Mouse (Mus musculus) adrenal gland, postnatal 4 days (tissue): Measurements from ENCODE around the gene Ak6. TPM values are rescaled to one million over a fixed set of nuclear protein-coding genes. Genes with fewer than 3 reads are reported as not detected.
A peak's percentile ranks its signal among the peaks of the same experiment; 100 is the strongest.

Source experiments
- DNase-seq, 2 experiments: peaks; one replicate each; pipeline ENCODE4 v3.0.0; 2021 to 2022; ENCODE audit warnings: low spot score in 2 of 2, mixed read lengths in 2 of 2
- long read RNA-seq, 2 experiments: library from polyadenylated mRNA; stranded (forward); transcript quantifications; one replicate each; pipeline ENCODE4 v2.0.0; 2021
- total RNA-seq, 2 experiments: library from RNA; stranded (reverse); gene quantifications; 2 replicates each; pipeline ENCODE4 v1.2.3; 2021

Ak6 gene
- total RNA-seq = 10 to 100 TPM; 90.4 to 92.4 TPM
- long read RNA-seq, experiment 1, transcript Ak6-202 (3 exons, 1,222 nt) = major isoform, 72 of 94 reads
- long read RNA-seq, experiment 1, transcript Ak6-201 (5 exons, 1,298 nt) = minor isoform, 17 of 94 reads
- long read RNA-seq, experiment 1, partial matches to known transcripts = 3 of 94 reads
- long read RNA-seq, experiment 1, other reads (novel, unspliced or antisense) = 2 of 94 reads
- long read RNA-seq, experiment 2, transcript Ak6-201 (5 exons, 1,298 nt) = minor isoform, 11 of 98 reads
- long read RNA-seq, experiment 2, transcript Ak6-202 (3 exons, 1,222 nt) = major isoform, 85 of 98 reads
- long read RNA-seq, experiment 2, partial matches to known transcripts = 2 of 98 reads
- long read RNA-seq, experiment 2, other reads (novel, unspliced or antisense) = 0 of 98 reads

- peak; percentile 83 to 87 for DNase-seq
Observed at GRCm38 (mm10) chr13:100650550-100651438, at the start of gene Ak6, which contains the start of gene Rad17. Gene Ak6 (plus strand): TSS chr13:100650979. Gene Rad17 (minus strand): TSS chr13:100651051.

DNA sequence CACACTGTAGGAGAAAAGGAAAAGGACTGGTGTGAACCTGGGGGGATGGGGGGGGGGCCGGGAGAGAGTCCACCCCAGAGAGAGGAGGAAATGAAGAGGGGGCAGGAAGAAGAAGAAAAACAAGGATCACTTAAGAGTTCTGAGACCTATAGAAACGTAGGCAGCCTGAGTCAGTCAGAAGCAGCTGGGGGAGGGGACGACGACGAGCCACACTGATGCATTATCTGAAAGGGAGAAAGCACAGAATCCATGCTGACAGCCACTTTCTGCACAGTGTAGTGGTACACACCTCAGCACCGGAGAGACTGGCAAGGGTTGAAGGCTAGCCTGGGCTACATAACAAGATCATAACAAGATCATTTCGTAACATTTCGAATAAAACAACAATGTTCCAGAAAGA is 49.7 kb upstream of the Ak6 start:
- DNase-seq = no peak

DNA sequence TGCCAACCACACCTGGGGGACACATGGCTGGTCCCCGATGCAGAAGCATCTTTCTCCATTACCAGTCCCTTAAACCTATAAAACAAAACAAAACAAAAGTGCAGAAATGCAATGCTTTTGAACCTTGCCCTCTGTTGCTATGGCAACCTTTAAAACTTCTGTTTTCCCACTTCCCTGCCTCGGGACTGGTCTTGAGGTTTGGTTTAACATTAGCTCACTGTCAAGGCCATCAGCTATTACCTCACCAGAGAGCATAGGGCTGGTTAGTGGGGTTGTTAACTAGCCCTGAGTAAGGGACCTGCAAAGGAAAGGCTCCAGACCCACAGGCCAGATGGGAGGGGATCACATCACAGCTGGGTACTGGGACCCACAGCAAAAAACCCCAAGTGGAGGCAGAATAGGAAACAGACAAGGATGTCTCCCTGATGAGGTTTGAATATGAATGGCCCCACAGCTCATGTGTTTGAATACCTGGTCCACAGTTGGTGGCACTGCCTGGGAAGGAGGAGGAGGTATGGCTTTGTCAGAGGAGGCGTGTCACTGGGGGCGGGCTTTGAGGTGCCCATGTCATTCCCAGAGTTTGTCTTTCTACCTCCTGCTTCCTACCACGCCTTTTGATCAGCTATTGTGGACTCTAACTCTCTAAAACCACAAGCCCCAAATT is 48.4 kb upstream of the Ak6 start:
- DNase-seq = no peak

- no peak for DNase-seq
Observed at GRCm38 (mm10) chr13:100603031-100603737, 47.6 kb upstream of the Ak6 start.

GRCm38 (mm10) chr13:100603738-100604095 is 47.1 kb upstream of the Ak6 start:
- no peak for DNase-seq

- no peak for DNase-seq
Observed at GRCm38 (mm10) chr13:100605845-100606244, 44.9 kb upstream of the Ak6 start.

- DNase-seq = no peak
Observed at GRCm38 (mm10) chr13:100607756-100608155, 43.0 kb upstream of the Ak6 start.

DNA sequence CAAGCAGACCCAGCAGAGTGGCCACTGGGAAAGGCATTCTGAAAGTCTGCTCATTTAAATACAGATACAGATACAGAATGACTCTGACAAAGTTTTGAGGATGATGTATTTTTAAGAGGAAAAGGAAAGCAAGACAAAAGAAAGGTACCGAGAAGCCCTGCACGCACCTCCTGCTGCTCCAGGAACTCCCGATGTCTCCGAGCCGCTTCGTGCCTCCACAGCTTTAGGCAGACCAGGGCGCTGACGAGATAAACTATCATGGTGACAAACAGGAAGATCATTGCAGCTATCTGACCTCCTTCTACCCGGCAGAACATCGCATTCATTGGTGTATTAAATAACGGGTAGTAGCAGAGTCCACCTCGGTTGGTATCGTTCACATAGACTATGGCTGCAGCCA is 39.5 kb upstream of the Ak6 start:
- DNase-seq = no peak

- DNase-seq = no peak
Observed at GRCm38 (mm10) chr13:100612251-100612650, 38.5 kb upstream of the Ak6 start.

DNA sequence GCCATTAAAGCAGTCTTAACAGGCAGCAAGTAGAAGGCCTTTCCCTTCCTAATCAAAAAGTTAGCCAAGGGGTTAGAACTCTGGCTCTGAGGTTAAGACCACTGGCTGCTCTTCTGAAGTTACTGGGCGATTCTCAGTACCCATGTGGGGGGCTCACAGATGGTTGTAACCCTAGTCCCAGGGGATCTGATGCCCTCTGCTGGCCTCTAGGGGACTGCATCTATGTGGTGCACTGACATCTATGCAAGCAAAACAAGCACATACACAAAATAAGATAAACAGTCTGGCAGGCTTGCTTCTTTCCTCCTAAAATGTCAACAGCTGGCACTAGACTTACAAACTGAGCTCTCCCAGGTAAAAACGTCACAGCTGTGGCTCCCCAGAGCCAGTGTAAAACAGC is 37.9 kb upstream of the Ak6 start:
- DNase-seq = no peak

GRCm38 (mm10) chr13:100616181-100617087 is 34.3 kb upstream of the Ak6 start, which contains the start of gene Marveld2:
Gene Marveld2 (minus strand): TSS chr13:100616971.
- no peak for DNase-seq

DNA sequence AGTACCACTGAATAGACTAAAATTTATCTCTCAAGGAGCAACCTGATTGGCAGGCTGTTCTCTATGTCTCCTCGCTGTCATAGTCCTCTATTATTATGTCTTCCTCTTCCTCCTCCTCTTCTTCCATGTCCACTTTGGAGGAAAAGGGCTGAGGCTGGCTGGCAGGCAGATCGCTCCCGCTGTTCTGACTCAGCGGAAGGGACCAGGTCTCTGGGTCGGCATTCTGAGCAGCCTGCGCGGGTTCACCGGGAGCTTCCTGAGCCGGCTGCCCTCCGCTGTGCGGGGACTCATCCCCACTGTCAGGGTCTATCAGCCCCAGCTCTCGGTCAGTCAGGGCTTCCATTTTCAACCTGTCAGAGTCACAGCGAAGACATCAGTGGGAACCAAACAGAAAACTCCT is 33.2 kb upstream of the Ak6 start:
- no peak for DNase-seq

GRCm38 (mm10) chr13:100622241-100622640 is 28.5 kb upstream of the Ak6 start:
- no peak for DNase-seq

DNA sequence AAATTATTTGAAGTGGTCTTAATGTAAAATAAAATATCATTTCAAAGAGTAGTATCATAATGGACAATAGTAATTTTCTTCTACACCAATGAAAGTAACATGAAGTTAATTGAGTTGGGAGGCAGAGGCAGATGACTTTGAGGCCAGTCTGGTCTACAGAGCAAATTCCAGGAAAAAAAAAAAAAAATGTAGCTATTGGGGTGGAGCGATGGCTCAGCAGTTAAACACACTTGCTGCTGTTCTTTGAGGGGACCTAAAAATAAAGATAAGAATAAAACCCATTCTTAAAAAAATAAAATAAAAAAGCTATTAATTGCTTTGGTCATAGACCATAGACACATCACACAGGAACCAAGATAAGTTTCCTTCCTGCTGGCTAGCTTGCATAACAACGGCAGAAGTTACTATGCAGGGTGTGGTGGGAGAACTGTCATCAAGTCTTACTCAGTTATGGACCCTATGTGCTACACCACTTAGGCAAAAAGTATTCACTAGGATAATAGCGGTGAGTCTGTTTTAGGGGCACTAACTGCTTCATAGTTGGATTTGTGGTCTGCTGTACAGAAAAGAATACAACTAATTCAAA is 16.6 kb upstream of the Ak6 start:
- no peak for DNase-seq

DNA sequence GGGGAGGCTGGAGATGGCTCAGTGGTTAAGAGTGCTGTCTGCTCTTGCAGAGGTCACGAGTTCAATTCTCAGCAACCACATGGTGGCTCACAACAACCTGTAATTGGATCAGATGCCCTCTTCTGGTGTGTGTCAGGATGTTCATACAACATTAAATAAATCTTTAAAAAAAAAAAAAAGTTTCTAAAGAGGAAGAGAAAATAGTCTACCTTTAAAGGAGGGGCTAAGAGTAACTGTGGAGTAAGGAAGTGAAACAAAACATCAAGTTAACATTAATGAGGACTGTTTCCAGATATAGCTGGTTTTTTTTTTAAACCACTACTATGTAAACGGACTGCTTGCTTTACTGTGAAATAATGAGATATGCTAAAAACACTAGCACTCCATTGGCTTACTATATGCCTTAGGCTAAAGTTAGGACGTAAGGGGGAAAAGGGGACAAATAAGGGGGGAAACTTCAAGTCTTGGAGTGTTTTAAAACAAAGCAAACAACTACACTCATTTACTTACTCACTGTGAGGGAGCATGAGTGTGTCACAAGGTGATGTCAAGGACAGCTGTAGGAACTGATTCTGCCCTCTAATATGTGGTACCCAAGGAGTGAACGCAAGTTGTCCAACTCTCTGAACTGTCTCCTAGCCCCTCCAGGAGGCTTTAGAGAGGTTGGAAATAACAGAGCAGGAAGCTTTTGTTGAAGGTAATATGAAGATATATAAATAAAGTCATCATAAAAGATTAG is 8.1 kb upstream of the Ak6 start:
- no peak for DNase-seq

GRCm38 (mm10) chr13:100648223-100648622 is 2.6 kb upstream of the Ak6 start:
- DNase-seq = no peak

DNA sequence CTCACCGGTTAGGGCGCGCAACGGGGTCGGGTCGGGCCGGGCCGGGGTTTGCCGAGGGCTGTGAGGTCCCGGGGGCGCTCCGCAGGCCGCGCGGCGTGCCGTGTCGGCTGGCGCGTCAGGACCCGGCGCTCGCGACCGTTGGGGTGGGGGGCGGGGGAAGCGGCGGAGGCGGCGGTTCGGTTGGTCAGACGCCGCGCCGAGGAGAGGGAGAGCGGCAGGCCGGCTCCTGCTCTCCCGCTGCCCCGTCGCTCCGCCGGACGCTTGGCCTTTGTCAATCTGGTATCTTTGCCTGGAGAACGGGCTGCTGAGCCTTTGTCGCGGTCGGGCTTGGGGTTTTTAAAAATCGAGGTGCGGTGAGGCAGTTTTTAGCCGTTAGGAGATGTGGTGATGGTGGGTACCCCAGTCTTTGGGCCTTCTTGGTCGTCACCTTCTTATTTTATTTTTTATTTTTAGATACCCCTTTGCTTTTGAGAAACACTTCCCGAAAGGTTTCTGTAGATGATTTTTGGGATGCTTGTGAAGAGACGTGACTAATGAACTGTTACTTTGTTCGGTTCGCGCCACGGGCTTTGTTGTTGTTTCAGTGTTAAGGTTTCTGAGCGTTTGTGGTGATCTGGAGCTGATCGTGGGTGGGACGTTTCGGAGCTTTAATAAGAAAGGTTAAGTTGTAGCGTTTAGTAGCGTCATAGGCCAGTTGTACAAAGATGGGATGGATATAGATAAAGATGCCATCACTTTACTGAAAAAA is 834 bp downstream of the Ak6 start, which contains the start of gene Taf9:
Gene Taf9, plus strand, starts transcription at position 141 of the 748 bp plus-strand sequence.
- no peak for DNase-seq

GRCm38 (mm10) chr13:100658091-100658490 is 7.3 kb downstream of the Ak6 start:
- DNase-seq = no peak
